Mouse (Mus musculus): ENCODE data around the gene Lama5. TPM values are rescaled to one million over a fixed set of nuclear protein-coding genes. Genes with fewer than 3 reads are reported as not detected.

Gene Lama5
- polyA plus RNA-seq, 1 experiment = 27.7 TPM

GRCm38 (mm10) chr2:180216921-180217320, 8.7 kb downstream of the Lama5 start:
- no peak for TF ChIP-seq GATA1 (IDR thresholded peaks at IDR 0.05; ENCODE audit: low read length)

GRCm38 (mm10) chr2:180215951-180216350, 9.7 kb downstream of the Lama5 start:
- no peak for TF ChIP-seq GATA1 (IDR thresholded peaks at IDR 0.05; ENCODE audit: low read length)

GRCm38 (mm10) chr2:180215011-180215461, 10.6 kb downstream of the Lama5 start:
- no peak for TF ChIP-seq GATA1 (IDR thresholded peaks at IDR 0.05; ENCODE audit: low read length)

GRCm38 (mm10) chr2:180214352-180214978, 11.2 kb downstream of the Lama5 start:
- TF ChIP-seq GATA1 (IDR thresholded peaks at IDR 0.05; ENCODE audit: low read length) = no peak

- no peak for TF ChIP-seq GATA1 (IDR thresholded peaks at IDR 0.05; ENCODE audit: low read length)
Measured at GRCm38 (mm10) chr2:180212255-180212654, 13.4 kb downstream of the Lama5 start.

- no peak for TF ChIP-seq GATA1 (IDR thresholded peaks at IDR 0.05; ENCODE audit: low read length)
Measured at GRCm38 (mm10) chr2:180208976-180209375, 16.7 kb downstream of the Lama5 start.

GRCm38 (mm10) chr2:180207840-180208239, 17.8 kb downstream of the Lama5 start:
- no peak for TF ChIP-seq GATA1 (IDR thresholded peaks at IDR 0.05; ENCODE audit: low read length)

- TF ChIP-seq GATA1 (IDR thresholded peaks at IDR 0.05; ENCODE audit: low read length) = no peak
Measured at GRCm38 (mm10) chr2:180205956-180206280, 19.7 kb downstream of the Lama5 start.

- TF ChIP-seq GATA1 (IDR thresholded peaks at IDR 0.05; ENCODE audit: low read length) = no peak
Measured at GRCm38 (mm10) chr2:180205083-180205955, 20.3 kb downstream of the Lama5 start.

- no peak for TF ChIP-seq GATA1 (IDR thresholded peaks at IDR 0.05; ENCODE audit: low read length)
Measured at GRCm38 (mm10) chr2:180204501-180204900, 21.2 kb downstream of the Lama5 start.

GRCm38 (mm10) chr2:180202805-180203204, 22.9 kb downstream of the Lama5 start:
- TF ChIP-seq GATA1 (IDR thresholded peaks at IDR 0.05; ENCODE audit: low read length) = no peak

- no peak for TF ChIP-seq GATA1 (IDR thresholded peaks at IDR 0.05; ENCODE audit: low read length)
Measured at GRCm38 (mm10) chr2:180202263-180202662, 23.4 kb downstream of the Lama5 start.

- TF ChIP-seq GATA1 (IDR thresholded peaks at IDR 0.05; ENCODE audit: low read length) = no peak
Measured at GRCm38 (mm10) chr2:180201303-180201702, 24.4 kb downstream of the Lama5 start.

GRCm38 (mm10) chr2:180200681-180201080, 25.0 kb downstream of the Lama5 start:
- no peak for TF ChIP-seq GATA1 (IDR thresholded peaks at IDR 0.05; ENCODE audit: low read length)

- TF ChIP-seq GATA1 (IDR thresholded peaks at IDR 0.05; ENCODE audit: low read length) = no peak
Measured at GRCm38 (mm10) chr2:180198782-180199181, 26.9 kb downstream of the Lama5 start.

- TF ChIP-seq GATA1 (IDR thresholded peaks at IDR 0.05; ENCODE audit: low read length) = no peak
Measured at GRCm38 (mm10) chr2:180197323-180198037, 28.2 kb downstream of the Lama5 start.

All from G1E-ER4 (cell line).